Mouse (Mus musculus) megakaryocyte, embryonic 14.5 days (primary cell): Measurements from ENCODE around the gene Tlk2.

Source experiments
- FLI1 ChIP-seq: IDR thresholded peaks from 2 replicates; pipeline ENCODE4 v1.6.1; 2012; ENCODE audit warnings: low read length, inconsistent platforms, mixed read lengths
- GATA1 ChIP-seq: IDR thresholded peaks from 3 replicates; pipeline ENCODE4 v1.6.1; 2012; ENCODE audit warnings: mixed read lengths, low read length, inconsistent platforms, borderline replicate concordance

GRCm38 (mm10) chr11:105331129-105331528, 152.5 kb downstream of the Tlk2 start:
- no peak for TF ChIP-seq FLI1
- no peak for TF ChIP-seq GATA1
